Mouse (Mus musculus): Measurements from ENCODE around the gene Coq7.
A peak's percentile ranks its signal among the peaks of the same experiment; 100 is the strongest.

Coq7 gene

DNA sequence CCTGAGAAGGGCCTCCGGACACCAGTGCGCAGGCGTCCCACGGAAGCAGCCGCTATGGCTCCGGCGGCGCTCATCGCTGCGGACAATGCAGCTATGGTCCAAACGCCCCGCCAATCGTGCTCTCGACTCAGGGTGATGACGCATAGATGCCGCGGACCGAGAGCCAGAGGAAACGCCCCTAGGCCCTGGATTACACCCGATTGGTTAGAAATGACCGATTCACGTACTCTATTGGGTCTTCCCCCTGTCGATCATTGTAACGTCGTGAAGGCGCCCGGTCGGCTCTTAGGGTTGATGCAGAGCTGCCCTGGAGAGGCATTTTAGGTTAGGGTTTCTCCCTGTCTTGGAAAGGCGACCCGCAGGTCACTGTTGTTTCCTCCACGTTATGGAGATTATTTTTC, at the start of gene Coq7:
TSS of gene Coq7 (minus strand) at position 179 of the 401 bp plus-strand sequence.
- DNase-seq (ENCODE audit: extremely low spot score, low read depth, low spot score) = peak; percentile 100

DNA sequence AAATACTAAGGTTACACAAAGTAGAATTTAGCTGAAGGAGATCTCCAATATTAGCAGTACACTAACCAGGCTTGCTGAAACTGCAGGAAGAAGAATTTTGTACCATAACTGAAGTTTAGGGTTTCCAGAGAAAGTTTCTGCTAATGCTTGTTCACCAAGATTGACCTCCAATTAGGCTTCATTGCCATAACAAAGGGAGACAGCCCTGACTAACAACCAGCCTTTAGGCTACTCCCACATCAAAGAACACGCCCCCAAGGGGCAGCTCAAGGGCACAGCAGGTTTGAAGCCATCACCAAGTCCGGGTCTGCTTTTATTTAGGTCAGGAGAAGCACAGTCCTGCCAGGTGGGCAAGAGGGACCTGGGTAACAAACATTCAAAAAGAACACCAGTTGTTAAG, 46.8 kb upstream of the Coq7 start:
- DNase-seq (ENCODE audit: extremely low spot score, low read depth, low spot score) = no peak

DNA sequence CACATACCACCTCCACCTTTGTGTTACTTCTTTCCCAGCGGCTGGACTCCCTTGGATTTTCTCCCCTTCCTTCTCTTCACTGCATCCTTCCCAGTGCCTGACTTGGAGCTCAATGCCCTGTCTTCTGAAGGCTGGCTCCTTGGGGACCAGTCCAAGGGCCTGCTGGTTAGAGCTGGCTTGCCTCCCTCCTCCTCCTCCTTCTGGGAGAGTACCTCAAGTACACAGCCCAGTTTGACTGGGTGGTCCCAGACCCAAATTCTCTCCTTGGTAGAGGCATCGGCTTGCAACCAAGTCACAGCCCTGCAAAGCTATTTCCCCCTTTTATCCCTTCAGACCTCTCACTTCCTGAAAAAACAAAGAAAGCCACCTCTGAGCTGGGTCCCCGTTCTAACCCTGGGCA, 45.1 kb upstream of the Coq7 start:
- DNase-seq (ENCODE audit: extremely low spot score, low read depth, low spot score) = no peak

DNA sequence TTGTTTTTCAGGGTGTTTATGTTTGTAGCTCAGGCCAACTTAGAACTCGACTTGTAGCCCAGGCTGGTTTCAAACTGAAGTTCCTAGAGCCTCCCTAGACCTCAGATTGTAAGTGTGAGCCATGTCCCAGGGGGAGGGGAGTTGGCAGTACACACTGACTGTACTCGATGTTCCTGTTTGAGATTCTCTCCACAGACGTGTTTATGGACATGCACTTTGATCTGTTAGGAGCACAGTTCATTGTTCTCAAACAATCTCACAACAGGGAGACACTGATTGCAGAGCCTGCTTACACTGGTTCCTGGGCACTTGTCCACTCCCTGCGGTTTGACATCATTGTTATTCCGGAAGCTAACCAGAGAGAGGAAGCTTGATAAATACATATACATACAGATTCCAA, 38.9 kb upstream of the Coq7 start:
- no peak for DNase-seq (ENCODE audit: extremely low spot score, low read depth, low spot score)

DNA sequence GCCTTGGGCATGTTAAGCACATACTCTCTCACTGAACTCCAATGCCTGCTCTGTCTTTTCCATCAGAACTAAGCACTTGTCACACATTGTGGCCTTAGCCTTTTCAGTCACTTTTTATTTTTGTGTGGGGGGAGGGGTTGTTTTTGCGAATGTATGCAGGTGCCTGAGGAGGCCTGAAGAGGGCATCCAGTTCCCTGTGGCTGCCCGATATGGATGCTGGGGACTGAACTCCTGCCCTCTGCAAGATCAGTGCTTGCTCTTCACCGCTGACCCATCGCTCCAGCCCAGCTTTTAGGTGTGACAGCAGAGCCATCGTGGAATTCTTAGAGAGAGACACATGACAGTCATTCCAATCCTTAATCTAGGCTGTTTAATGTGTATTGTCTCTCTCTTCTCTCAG, 38.2 kb upstream of the Coq7 start:
- DNase-seq (ENCODE audit: extremely low spot score, low read depth, low spot score) = no peak

DNA sequence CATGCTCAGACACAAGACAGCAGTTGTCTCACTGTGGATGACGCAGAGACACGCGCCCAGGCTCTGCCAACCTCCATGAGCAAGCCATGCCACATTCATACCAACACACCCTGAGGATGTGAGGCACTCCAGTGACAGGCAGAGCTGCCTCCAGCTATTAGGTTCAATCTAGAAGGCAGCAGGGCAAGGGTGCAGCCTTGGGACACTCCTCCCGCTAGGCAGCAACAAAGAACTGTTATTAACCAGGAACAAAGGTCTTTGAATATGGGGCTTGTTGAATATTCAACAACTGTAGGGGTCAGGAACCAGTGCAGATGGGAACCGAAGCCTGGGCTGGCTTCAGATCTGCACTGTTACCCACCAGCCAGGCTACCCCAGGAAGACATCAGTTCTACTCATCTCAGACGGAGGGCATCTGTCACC, 36.0 kb upstream of the Coq7 start:
- DNase-seq (ENCODE audit: extremely low spot score, low read depth, low spot score) = no peak

DNA sequence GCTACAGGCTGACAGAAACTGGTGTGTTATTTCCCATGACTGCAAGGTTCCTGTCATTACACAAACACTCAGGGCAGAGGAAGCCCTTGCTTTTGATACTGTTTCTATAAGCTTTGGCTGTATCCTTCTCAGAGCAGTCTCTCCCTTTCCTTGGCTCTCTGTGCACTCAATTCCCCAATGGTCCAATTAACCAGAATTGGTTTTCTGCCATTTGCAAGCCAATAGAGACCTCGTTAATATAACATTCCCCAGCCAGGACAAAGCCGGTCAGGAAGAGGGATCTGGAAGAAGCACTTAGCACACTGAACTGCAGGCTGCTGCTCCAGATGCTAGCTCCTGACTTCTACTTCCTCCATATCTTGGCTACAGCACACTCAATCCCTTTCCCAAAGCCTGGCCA, 21.1 kb upstream of the Coq7 start:
- DNase-seq (ENCODE audit: extremely low spot score, low read depth, low spot score) = no peak

DNA sequence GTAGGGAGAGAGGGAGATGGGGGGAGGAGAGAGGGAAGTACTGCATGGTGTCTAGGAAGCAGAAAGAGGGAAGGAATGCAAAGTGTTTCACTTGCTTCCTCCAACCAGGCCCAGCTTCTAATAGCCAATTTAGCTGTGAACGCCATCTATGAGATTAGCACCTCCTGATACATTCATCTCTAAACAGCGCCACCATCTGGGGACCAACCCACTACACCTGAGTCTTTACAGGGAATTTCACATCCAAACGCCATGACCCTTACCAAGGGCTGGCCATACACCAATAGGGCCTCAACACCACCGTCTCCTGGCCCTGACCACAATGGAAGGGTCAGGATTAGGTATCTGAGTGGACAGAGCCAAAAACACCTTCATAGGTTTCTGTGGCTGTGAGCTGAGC, 20.7 kb upstream of the Coq7 start:
- no peak for DNase-seq (ENCODE audit: extremely low spot score, low read depth, low spot score)

DNA sequence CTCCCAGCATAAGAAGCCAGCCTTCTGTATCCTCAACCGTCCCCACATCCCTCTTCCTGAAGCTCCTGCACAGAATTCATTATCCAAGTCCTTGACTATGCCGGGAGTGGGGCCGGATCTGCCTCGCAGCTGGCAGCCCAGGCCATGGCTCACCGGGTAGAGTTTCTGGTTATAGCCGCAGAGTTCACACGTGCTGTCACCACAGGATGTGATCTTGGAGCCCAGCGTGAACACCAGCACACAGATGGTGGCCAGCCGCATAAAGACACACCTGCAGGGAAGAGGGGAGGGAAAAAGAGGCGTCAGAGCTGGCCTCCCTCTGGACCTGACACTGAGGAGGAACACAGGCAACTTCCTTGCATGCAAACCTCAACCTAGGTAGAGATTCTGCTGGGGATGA, 14.3 kb upstream of the Coq7 start:
- no peak for DNase-seq (ENCODE audit: extremely low spot score, low read depth, low spot score)

DNA sequence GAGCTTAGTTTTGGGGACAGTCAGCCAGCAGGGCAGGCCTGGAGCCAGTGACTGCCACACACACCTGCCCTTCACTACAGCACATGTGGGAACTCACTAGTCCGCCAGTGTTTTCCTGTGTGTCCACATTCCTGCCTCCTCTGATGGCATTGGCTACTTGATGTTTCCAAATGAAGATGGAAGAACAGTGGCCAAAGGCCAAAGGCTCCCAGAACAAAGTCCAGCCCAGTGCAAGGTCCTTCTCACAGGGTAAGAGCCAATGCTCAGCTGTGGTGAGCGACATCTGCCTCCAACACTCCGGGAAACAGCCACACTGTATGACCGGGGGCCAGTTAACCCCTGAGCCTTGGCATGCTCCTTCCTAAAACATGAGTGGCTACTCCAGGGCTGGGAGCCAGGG, 11.0 kb upstream of the Coq7 start:
- no peak for DNase-seq (ENCODE audit: extremely low spot score, low read depth, low spot score)

DNA sequence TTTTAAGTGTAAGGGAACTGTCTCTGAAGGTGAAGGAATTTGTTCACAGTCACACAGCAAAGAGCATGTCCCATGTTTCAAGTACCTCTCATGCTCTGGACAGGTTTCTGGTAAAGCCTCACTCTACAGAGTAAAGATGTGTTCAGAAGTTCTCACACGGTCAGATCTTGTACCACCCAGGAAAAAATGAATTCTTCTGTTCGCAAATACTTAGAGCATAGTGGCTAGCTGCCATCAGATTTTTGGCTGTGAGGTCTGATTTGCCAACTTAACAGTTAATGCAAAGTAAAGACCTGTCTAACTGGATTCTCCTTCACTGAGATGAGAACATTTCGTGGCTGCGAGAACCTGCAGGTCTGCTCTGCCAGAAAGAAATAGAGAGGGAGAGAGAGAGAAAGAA, 1.9 kb upstream of the Coq7 start:
- DNase-seq (ENCODE audit: extremely low spot score, low read depth, low spot score) = no peak

DNA sequence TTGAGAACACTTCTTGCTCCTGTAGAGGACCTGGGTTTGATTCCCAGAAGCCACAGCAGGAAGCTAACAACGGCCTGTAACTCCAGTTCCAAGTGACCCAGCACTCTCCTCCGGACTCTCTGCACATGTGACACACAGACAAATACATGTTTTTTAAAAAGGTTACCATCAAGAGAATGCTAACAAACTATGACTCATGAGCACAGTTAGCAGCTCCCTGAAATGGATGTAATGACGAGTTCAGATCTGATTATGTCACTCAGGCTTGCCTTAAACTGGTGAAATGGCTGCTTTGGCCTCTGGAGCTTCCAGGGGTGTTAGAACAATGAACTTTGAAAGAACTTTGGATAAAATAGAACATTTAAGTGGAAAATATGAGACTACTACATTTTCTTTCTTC, 1.2 kb upstream of the Coq7 start:
- no peak for DNase-seq (ENCODE audit: extremely low spot score, low read depth, low spot score)

DNA sequence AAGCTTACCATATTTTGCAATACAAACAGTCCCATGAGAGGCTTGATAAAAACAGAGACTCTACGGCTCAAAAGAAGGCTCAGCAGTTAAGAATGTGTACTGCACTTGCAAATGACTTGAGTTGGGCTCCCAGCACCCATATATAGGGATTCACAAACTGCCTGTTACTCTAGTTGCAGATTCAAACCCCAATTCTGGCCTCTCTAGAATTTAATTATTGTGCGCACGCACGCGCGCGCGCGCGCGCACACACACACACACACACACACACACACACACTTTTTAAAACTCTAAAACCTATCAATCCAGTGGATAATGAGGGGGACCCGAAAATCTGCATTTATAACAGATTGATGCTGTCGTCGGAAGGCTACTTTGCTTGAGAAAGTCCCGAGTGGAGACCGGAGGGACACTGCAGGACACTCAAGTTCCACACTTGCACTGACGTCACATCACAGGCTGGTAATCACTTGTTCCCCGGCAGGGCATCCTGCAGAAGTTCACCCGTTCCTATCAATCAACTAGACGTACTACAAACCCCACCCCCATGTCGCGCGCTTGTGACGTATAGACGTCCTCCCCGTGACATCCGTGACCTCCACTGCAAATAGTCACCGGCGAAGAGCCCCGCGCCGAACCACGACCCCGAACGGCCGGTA, 508 bp downstream of the Coq7 start:
- DNase-seq (ENCODE audit: extremely low spot score, low read depth, low spot score) = peak; percentile 94

DNA sequence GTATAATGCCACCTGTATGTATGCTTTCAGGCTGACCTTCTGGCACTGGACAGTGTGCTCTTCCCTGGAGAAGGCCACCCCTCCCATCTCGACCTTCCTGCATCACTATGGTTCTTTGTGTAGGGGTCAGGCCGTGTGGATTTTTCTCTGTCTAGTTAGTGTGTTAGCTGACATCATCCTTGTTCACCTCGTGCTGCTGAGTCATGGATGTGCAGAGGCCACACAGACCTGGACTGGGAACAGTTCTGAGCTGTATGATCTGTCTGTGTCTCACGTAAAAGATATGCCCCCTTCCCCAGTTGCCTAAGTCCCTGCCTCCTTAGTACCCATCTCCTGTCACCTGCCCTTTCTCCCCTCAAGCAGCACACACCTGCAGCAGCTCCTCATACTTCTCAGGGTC, 6.2 kb downstream of the Coq7 start:
- no peak for DNase-seq (ENCODE audit: extremely low spot score, low read depth, low spot score)

DNA sequence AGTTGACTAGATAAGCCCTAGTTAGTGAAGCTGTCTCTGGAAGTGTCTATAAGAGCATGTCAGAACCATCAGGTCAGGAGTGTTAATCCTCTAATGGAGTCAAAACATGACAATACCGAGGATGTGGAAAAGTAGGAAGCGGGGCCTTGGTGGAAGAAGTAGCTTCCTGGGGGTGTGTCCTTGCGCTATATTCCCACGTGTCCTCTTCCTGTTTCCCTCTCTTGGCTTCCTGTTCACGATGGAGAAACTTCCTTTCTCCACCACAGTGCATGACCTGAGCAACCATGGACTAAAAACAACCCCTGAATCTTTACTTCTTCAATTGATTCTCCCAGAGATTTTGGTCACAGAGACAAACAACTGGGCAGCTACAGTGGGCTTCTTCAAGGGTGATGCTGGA, 11.1 kb downstream of the Coq7 start:
- DNase-seq (ENCODE audit: extremely low spot score, low read depth, low spot score) = no peak

DNA sequence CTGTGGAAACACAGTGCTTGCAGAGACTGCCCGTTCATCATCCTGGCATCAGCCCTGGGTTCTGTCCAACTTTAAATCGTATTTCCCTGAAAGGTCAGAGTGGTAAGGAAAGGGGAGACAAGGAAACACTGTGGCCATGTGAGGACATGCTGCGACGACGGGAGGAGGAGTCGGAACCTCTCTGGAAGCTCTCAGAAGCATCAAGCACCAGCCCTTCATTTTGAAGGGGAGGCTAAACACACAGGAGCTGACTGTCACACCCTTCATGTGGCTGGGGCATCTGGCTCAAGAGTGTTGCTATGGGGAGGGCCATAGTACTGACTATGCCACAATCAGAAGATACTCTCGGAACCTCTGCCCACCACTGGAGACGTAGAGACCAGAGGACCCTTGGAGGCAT, 13.5 kb downstream of the Coq7 start:
- DNase-seq (ENCODE audit: extremely low spot score, low read depth, low spot score) = no peak

DNA sequence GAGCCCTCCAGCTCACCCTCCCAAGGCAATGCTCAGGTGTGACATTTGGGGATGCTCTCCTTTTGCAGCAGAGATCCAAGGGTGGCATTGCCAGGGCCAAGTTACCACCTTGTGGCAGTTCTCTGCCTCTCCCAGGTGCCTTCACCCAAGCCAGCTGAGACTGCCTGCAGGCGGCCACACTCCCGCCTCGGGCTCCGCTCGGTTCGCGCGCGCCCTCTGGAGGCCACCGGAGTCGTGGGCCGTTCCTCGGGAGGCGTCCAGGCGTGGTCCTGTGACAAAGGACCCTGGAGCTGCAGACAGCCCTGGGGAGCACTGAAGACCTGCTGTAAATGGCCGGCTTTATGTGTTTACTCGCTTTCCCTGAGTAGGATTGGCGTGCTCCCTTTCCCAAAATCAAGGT, 14.5 kb downstream of the Coq7 start:
- peak; percentile 18 for DNase-seq (ENCODE audit: extremely low spot score, low read depth, low spot score)

DNA sequence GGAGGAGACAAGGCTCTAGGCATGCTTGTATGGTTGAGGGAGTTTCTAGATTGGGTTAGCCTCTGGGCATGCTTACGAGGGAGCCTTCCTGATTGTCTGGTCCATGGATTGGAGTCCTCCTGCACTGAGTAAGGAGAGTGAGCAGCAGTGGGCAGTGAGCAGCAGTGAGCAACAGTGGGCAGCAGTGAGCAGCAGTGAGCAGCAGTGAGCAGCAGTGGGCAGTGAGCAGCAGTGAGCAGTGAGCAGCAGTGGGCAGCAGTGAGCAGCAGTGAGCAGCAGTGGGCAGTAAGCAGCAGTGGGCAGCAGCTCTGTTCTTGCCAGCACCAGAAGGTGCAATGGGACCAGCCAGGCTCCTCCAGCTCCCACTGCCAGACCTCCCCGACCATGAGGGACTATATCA, 15.3 kb downstream of the Coq7 start:
- DNase-seq (ENCODE audit: extremely low spot score, low read depth, low spot score) = no peak

DNA sequence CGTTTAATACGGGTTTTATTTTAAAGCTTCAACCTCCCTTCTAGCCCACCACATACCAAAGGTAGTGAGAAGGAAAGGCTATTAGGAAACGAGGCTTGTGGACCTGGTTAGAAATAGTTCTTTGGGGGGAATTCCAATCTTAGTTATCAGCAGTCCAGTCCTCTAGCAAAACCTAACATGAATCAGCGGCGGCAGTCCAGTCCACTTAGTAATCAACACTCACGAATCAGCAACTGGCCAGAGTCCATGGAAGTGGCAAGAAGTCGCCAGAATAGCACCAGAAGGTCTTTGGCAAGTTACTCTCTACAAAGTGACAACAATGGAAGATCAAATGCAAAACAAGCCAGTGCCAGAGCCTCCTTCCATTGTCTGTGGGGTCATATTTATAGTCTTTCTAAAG, 24.6 kb downstream of the Coq7 start:
- no peak for DNase-seq (ENCODE audit: extremely low spot score, low read depth, low spot score)

DNA sequence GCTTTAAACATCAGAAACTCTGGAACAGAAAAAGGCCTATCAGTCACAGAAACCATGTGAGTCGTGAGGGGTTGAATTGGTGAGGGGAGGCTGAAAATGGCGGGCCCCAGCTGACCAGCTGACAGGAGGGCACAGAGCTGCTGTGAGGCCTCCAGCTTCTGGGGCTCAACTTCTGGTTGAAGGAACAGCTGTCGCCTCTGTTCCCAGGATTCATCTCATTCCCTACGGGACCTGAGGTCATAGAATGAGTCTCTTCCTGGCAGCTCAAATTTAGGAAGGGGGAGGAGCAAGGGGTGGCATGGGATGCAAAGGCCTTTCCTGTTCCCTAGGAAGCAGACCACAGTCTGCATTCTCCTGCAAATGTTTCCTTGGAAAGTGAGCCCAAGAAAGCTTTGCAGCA, 29.3 kb downstream of the Coq7 start:
- no peak for DNase-seq (ENCODE audit: extremely low spot score, low read depth, low spot score)

DNA sequence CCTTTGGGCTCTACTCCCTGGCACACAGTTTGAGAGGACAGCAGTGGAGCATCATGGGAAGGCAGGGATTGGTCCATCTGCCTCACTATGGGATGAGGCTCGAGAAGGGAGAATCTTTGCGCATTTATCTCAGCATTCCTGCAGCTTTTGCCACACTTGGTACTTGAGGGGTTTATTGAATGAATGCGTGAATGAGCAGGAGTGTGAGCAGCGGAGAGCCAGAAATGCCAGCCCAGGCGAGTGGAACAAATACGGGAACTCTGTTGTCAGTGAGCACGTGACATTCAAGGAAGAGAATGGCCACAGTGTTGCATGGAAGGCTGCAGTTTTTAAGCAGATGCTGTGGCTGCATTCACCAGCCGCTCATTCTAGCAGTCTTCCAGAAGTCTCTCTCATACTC, 30.8 kb downstream of the Coq7 start:
- DNase-seq (ENCODE audit: extremely low spot score, low read depth, low spot score) = no peak

DNA sequence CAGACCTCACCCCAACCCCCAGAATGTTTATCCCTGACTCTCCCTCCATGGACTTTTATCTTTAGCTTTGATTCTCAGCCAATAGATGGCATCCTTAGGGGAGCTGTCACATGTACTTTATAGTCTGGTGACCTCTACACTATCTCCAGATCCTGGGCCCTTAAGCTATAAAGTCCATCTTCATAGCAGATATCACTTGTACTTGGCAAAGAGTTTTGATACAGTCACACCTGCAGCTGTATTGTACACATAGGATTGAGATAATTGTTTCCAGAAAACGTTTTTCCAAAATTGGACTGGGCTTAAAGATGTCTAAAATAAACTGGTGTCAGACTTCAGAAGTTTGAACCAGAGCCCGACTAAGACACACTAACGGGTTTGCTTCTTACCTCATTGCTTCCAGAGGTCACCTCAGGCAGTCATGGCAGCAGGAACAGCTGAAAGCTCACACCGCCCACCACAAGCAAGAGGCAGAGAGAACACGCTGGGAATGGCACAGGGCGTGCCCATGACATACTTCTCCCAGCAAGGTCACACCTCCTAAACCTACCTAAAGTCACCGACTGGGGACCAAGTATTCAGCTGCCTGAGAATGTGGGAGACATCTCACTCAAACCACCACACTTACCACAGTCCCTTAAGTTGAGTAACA, 33.2 kb downstream of the Coq7 start:
- no peak for DNase-seq (ENCODE audit: extremely low spot score, low read depth, low spot score)

All from hindlimb bud, embryonic 11.5 days (tissue).